Mouse (Mus musculus) MEL (cell line): ENCODE measurements at regions not wholly inside any gene's neighbourhood (a gene's known extent, or its start where the extent isn't known, plus 50 kb on each side); places are given as distances from the start of the nearest gene placed in this dataset.
A peak's percentile ranks its signal among the peaks of the same experiment; 100 is the strongest.

Experiments used
- DNase-seq: peaks from one replicate; pipeline ENCODE4 v3.0.0; 2011; ENCODE audit warnings: low read depth, low spot score
- H3K27ac ChIP-seq: 2 replicates; pipeline ENCODE4 v1.5.1; 2012; ENCODE audit warnings: low read depth, mild to moderate bottlenecking, control low read depth, low read length, moderate library complexity; ENCODE audit not compliant: control insufficient read depth
- H3K27me3 ChIP-seq, 2 experiments: fragments of 150-350 bp in 1 of 2; sonication (generic) in 1 of 2; 2 replicates each; pipeline ENCODE4 v1.6.1; 2012; ENCODE audit warnings: low read length in 2 of 2, mild to moderate bottlenecking in 2 of 2, improper control_type of control experiment in 1 of 2, moderate library complexity in 1 of 2; ENCODE audit not compliant: insufficient read depth in 2 of 2, control insufficient read depth in 1 of 2
- H3K36me3 ChIP-seq, 2 experiments: 2 replicates each; pipeline ENCODE4 v1.6.1; 2012 to 2014; ENCODE audit warnings: low read length in 2 of 2, improper control_type of control experiment in 1 of 2, inconsistent platforms in 1 of 2, mild to moderate bottlenecking in 1 of 2; ENCODE audit not compliant: insufficient read depth in 2 of 2, control insufficient read depth in 1 of 2
- H3K4me1 ChIP-seq, 2 experiments: fragments of 150-350 bp in 1 of 2; sonication (generic) in 1 of 2; 2 replicates each; pipeline ENCODE4 v1.6.1; 2012; ENCODE audit warnings: low read length in 2 of 2, improper control_type of control experiment in 1 of 2, mild to moderate bottlenecking in 1 of 2; ENCODE audit not compliant: insufficient read depth in 2 of 2, control insufficient read depth in 1 of 2
- H3K4me3 ChIP-seq, 2 experiments: fragments of 150-350 bp in 1 of 2; sonication (generic) in 1 of 2; 2 replicates each; pipeline ENCODE4 v1.5.1; 2012; ENCODE audit warnings: low read depth in 2 of 2, low read length in 2 of 2, mild to moderate bottlenecking in 2 of 2, moderate library complexity in 2 of 2, control low read depth in 1 of 2, improper control_type of control experiment in 1 of 2; ENCODE audit not compliant: control insufficient read depth in 1 of 2, insufficient read depth in 1 of 2
- H3K79me2 ChIP-seq: 2 replicates; pipeline ENCODE4 v1.6.1; 2012; ENCODE audit warnings: mild to moderate bottlenecking, low read length, moderate library complexity; ENCODE audit not compliant: control insufficient read depth, poor library complexity, insufficient read depth
- H3K9ac ChIP-seq: 2 replicates; pipeline ENCODE4 v1.6.1; 2012; ENCODE audit warnings: low read depth, mild to moderate bottlenecking, control low read depth, low read length, moderate library complexity; ENCODE audit not compliant: control insufficient read depth, poor library complexity, severe bottlenecking
- H3K9me3 ChIP-seq: fragments of 150-350 bp; sonication (generic); replicated peaks from 2 replicates; pipeline ENCODE4 v1.6.1; 2012; ENCODE audit warnings: mild to moderate bottlenecking, low read length, improper control_type of control experiment, moderate library complexity; ENCODE audit not compliant: insufficient read depth
- BHLHE40 ChIP-seq: IDR thresholded peaks from 2 replicates; pipeline ENCODE4 v1.6.1; 2012; ENCODE audit warnings: low read depth, mild to moderate bottlenecking, inconsistent platforms, low read length, improper control_type of control experiment, borderline replicate concordance
- CHD2 ChIP-seq: IDR thresholded peaks from 2 replicates; pipeline ENCODE4 v1.6.1; 2011; ENCODE audit warnings: low read length, improper control_type of control experiment
- CTCF ChIP-seq, 3 experiments: IDR thresholded peaks in 2 of 3; conservative IDR thresholded peaks in 1 of 3; 2 replicates each; pipeline ENCODE4 v1.5.1; 2011 to 2012; ENCODE audit warnings: low read length in 3 of 3, low read depth in 2 of 3, mild to moderate bottlenecking in 2 of 3, improper control_type of control experiment in 1 of 3, inconsistent platforms in 1 of 3, mixed read lengths in 1 of 3, moderate library complexity in 1 of 3; ENCODE audit not compliant: control insufficient read depth in 1 of 3, insufficient read depth in 1 of 3, poor library complexity in 1 of 3, severe bottlenecking in 1 of 3
- ELF1 ChIP-seq: IDR thresholded peaks from 2 replicates; pipeline ENCODE4 v1.6.1; 2014; ENCODE audit warnings: low read depth, mild to moderate bottlenecking, inconsistent platforms, low read length, improper control_type of control experiment, moderate library complexity
- EP300 ChIP-seq, 2 experiments: IDR thresholded peaks; 2 replicates each; pipeline ENCODE4 v1.6.1; 2011; ENCODE audit warnings: improper control_type of control experiment in 2 of 2, low read length in 2 of 2, low read depth in 1 of 2, mild to moderate bottlenecking in 1 of 2
- ETS1 ChIP-seq: IDR thresholded peaks from 2 replicates; pipeline ENCODE4 v1.6.1; 2012; ENCODE audit warnings: low read depth, mild to moderate bottlenecking, inconsistent platforms, low read length, improper control_type of control experiment, moderate library complexity
- GABPA ChIP-seq: IDR thresholded peaks from 2 replicates; pipeline ENCODE4 v1.6.1; 2012; ENCODE audit warnings: low read depth, mild to moderate bottlenecking, inconsistent platforms, low read length, improper control_type of control experiment, moderate library complexity
- GATA1 ChIP-seq: IDR thresholded peaks from 2 replicates; pipeline ENCODE4 v1.6.1; 2011; ENCODE audit warnings: low read depth, low read length, improper control_type of control experiment
- KAT2A ChIP-seq: conservative IDR thresholded peaks from 2 replicates; pipeline ENCODE4 v1.6.1; 2012; ENCODE audit warnings: low read depth, low read length, improper control_type of control experiment, inconsistent platforms
- MAFK ChIP-seq: IDR thresholded peaks from 2 replicates; pipeline ENCODE4 v1.6.1; 2011; ENCODE audit warnings: low read depth, mild to moderate bottlenecking, low read length, improper control_type of control experiment, borderline replicate concordance
- MAX ChIP-seq: IDR thresholded peaks from 2 replicates; pipeline ENCODE4 v1.6.1; 2011; ENCODE audit warnings: low read length, improper control_type of control experiment
- MAZ ChIP-seq: IDR thresholded peaks from 2 replicates; pipeline ENCODE4 v1.6.1; 2012; ENCODE audit warnings: low read depth, mild to moderate bottlenecking, inconsistent platforms, low read length, improper control_type of control experiment
- MEF2A ChIP-seq: IDR thresholded peaks from 2 replicates; pipeline ENCODE4 v1.6.1; 2014; ENCODE audit warnings: low read depth, mild to moderate bottlenecking, inconsistent platforms, low read length, improper control_type of control experiment; ENCODE audit not compliant: poor library complexity, insufficient replicate concordance, severe bottlenecking; ENCODE audit errors: extremely low read depth
- MXI1 ChIP-seq: IDR thresholded peaks from 2 replicates; pipeline ENCODE4 v1.6.1; 2011; ENCODE audit warnings: mild to moderate bottlenecking, low read depth, low read length, improper control_type of control experiment
- MYB ChIP-seq: IDR thresholded peaks from 2 replicates; pipeline ENCODE4 v1.6.1; 2011; ENCODE audit warnings: mild to moderate bottlenecking, low read depth, low read length, improper control_type of control experiment
- MYC ChIP-seq: IDR thresholded peaks from 2 replicates; pipeline ENCODE4 v1.6.1; 2011; ENCODE audit warnings: low read depth, mild to moderate bottlenecking, low read length, improper control_type of control experiment, moderate library complexity
- NELFE ChIP-seq: IDR thresholded peaks from 2 replicates; pipeline ENCODE4 v1.6.1; 2011; ENCODE audit warnings: low read depth, low read length, improper control_type of control experiment
- NRF1 ChIP-seq: IDR thresholded peaks from 2 replicates; pipeline ENCODE4 v1.6.1; 2014; ENCODE audit warnings: low read depth, mild to moderate bottlenecking, inconsistent platforms, low read length, improper control_type of control experiment, moderate library complexity; ENCODE audit not compliant: poor library complexity, insufficient read depth, severe bottlenecking
- POLR2A ChIP-seq, 2 experiments: IDR thresholded peaks; 2 replicates each; pipeline ENCODE4 v1.6.1; 2011 to 2012; ENCODE audit warnings: low read length in 2 of 2, mild to moderate bottlenecking in 2 of 2, control low read depth in 1 of 2, improper control_type of control experiment in 1 of 2, low read depth in 1 of 2, moderate library complexity in 1 of 2; ENCODE audit not compliant: control insufficient read depth in 1 of 2, insufficient read depth in 1 of 2, poor library complexity in 1 of 2
- POLR2AphosphoS2 ChIP-seq: IDR thresholded peaks from 2 replicates; pipeline ENCODE4 v1.6.1; 2011; ENCODE audit warnings: low read length, improper control_type of control experiment
- POLR2AphosphoS5 ChIP-seq: IDR thresholded peaks from 2 replicates; pipeline ENCODE4 v1.6.1; 2012; ENCODE audit warnings: low read depth, borderline replicate concordance, mild to moderate bottlenecking, inconsistent platforms, low read length, moderate library complexity, mixed read lengths
- RAD21 ChIP-seq: IDR thresholded peaks from 2 replicates; pipeline ENCODE4 v1.6.1; 2011; ENCODE audit warnings: mild to moderate bottlenecking, low read depth, low read length, improper control_type of control experiment
- RCOR1 ChIP-seq: IDR thresholded peaks from 2 replicates; pipeline ENCODE4 v1.6.1; 2012; ENCODE audit warnings: low read depth, mild to moderate bottlenecking, inconsistent platforms, low read length, improper control_type of control experiment
- SIN3A ChIP-seq: IDR thresholded peaks from 2 replicates; pipeline ENCODE4 v1.6.1; 2012; ENCODE audit warnings: low read length, improper control_type of control experiment, inconsistent platforms
- SMC3 ChIP-seq: IDR thresholded peaks from 2 replicates; pipeline ENCODE4 v1.6.1; 2011; ENCODE audit warnings: low read depth, low read length, improper control_type of control experiment
- TAL1 ChIP-seq: IDR thresholded peaks from 2 replicates; pipeline ENCODE4 v1.6.1; 2012; ENCODE audit warnings: mild to moderate bottlenecking, inconsistent platforms, low read length, moderate library complexity, mixed read lengths
- TBP ChIP-seq: IDR thresholded peaks from 2 replicates; pipeline ENCODE4 v1.8.0; 2011; ENCODE audit warnings: low read depth, low read length, improper control_type of control experiment
- TCF12 ChIP-seq: IDR thresholded peaks from 2 replicates; pipeline ENCODE4 v1.6.1; 2014; ENCODE audit warnings: low read depth, mild to moderate bottlenecking, inconsistent platforms, low read length, improper control_type of control experiment, moderate library complexity
- UBTF ChIP-seq: IDR thresholded peaks from 2 replicates; pipeline ENCODE4 v1.6.1; 2012; ENCODE audit warnings: low read depth, mild to moderate bottlenecking, inconsistent platforms, low read length, improper control_type of control experiment, moderate library complexity, borderline replicate concordance; ENCODE audit not compliant: insufficient read depth
- USF1 ChIP-seq: IDR thresholded peaks from 2 replicates; pipeline ENCODE4 v1.6.1; 2014; ENCODE audit warnings: low read depth, mild to moderate bottlenecking, inconsistent platforms, low read length, improper control_type of control experiment, moderate library complexity
- USF2 ChIP-seq, 2 experiments: IDR thresholded peaks; 2 replicates each; pipeline ENCODE4 v1.6.1; 2011 to 2012; ENCODE audit warnings: improper control_type of control experiment in 2 of 2, low read length in 2 of 2, borderline replicate concordance in 1 of 2, inconsistent platforms in 1 of 2, low read depth in 1 of 2, mild to moderate bottlenecking in 1 of 2; ENCODE audit not compliant: insufficient read depth in 1 of 2
- ZC3H11A ChIP-seq: IDR thresholded peaks from 2 replicates; pipeline ENCODE4 v1.6.1; 2012; ENCODE audit warnings: low read depth, mild to moderate bottlenecking, inconsistent platforms, low read length, improper control_type of control experiment
- ZMIZ1 ChIP-seq: IDR thresholded peaks from 2 replicates; pipeline ENCODE4 v1.6.1; 2012; ENCODE audit warnings: low read depth, mild to moderate bottlenecking, inconsistent platforms, low read length, improper control_type of control experiment, moderate library complexity
- ZNF384 ChIP-seq: IDR thresholded peaks from 2 replicates; pipeline ENCODE4 v1.6.1; 2012; ENCODE audit warnings: low read depth, mild to moderate bottlenecking, inconsistent platforms, low read length, improper control_type of control experiment

DNA sequence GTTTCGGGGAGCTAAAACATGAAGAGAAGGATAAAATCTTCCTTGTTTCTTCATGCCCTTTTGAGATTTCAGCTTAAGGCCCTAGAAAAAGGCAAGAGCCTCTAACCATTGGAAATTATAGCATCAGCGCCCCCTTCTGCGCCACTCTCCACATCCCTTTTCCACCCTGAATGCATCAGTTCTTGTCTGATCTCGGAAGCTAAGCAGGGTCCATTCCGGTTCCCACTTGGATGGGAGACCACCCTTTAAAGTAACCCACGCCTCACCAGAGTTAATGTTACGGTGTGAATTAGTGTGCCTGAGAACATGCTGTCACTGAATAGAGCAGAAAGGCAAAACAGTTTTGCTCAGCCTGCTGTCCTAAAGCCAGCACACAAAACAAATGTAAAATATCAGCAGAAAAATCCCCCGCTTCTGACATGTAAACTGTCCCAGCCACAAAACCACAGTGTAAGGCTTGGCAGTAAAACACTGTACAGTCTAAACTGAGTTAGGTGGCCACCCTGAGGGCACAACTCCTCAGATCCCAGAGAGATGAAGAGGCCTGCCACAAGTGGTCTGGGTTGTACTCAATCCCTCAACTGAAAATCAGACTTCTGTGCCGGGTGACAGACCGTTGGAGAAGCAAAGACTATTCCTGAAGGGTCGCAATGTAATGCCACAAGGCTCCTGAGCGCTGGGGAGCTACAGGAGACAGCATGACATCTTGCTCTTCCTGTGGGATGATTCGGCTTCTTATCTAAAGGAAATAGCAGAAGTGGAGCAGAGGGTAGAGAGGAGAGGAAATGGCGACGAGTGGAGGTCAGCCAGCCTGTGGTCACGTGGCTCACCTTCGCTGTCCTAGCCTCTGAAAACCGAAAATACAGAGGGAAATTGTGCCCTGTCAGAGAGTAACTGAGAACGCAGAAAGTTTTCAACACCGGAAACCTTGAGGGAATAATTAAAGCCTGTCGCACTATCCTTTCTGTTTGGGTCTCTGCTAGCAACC, 176.2 kb downstream of the Kctd12 start:
- peak overlapping the region; percentile 53 for H3K9ac ChIP-seq
- H3K9me3 ChIP-seq, result no peaks in the 10 kb centered on the region
- H3K27ac ChIP-seq, result peak overlapping the region; percentile 89
- peak overlapping the region; percentile 51 to 67 for H3K4me3 ChIP-seq
- peak; percentile 68 for DNase-seq
- H3K79me2 ChIP-seq, result no peaks in the 10 kb centered on the region
- peaks cover 5 to 21% of the 10 kb centered on the region in 2 experiments for H3K4me1 ChIP-seq
- no peaks in the 10 kb centered on the region for H3K27me3 ChIP-seq
- H3K36me3 ChIP-seq, result peaks cover 0 to 3% of the 10 kb centered on the region in 2 experiments; a peak in 2 of 4 replicates
- TF ChIP-seq TBP (0 out of 2 replicates have a peak, but pooled peaks have one; percentile 20), NRF1 (no peak), CTCF (IDR thresholded peaks at IDR 0.05 in 2 of 3, conservative IDR thresholded peaks at IDR 0.05 in 1 of 3; ENCODE audit: control insufficient read depth in 1 of 3, insufficient read depth in 1 of 3, low read depth in 2 of 3, low read length in 3 of 3, poor library complexity in 1 of 3, severe bottlenecking in 1 of 3) (peak in 1 of 3 experiments; percentile 20; a peak in 1 of 6 replicates), BHLHE40 (peak; percentile 53; the same call in 1 of the 2 replicates), POLR2A (IDR thresholded peaks at IDR 0.05; ENCODE audit: control insufficient read depth in 1 of 2, insufficient read depth in 1 of 2, low read depth in 1 of 2, low read length in 2 of 2, poor library complexity in 1 of 2) (peak in 1 of 2 experiments; percentile 43; a peak in 1 of 4 replicates), ZMIZ1 (no peak), POLR2AphosphoS2 (no peak), MAFK (no peak), MEF2A (no peak), NELFE (peak; percentile 30; the same call in 1 of the 2 replicates), SIN3A (no peak; the same call in 1 of the 2 replicates), TCF12 (no peak), UBTF (no peak), EP300 (IDR thresholded peaks at IDR 0.05; ENCODE audit: low read depth in 1 of 2, low read length in 2 of 2) (0 out of 4 replicates have a peak, but pooled peaks of 1 of the 2 experiments have one; percentile 22), MXI1 (0 out of 2 replicates have a peak, but pooled peaks have one; percentile 53), GABPA (no peak), RAD21 (no peak), GATA1 (peak; percentile 64), ZC3H11A (no peak), MAX (peak; percentile 82), USF2 (IDR thresholded peaks at IDR 0.05; ENCODE audit: borderline replicate concordance in 1 of 2, insufficient read depth in 1 of 2, low read depth in 1 of 2, low read length in 2 of 2) (peak in 1 of 2 experiments; percentile 76; a peak in 2 of 4 replicates), RCOR1 (peak; percentile 63), CHD2 (no peak), USF1 (peak; percentile 94), MAZ (no peak), MYB (no peak), POLR2AphosphoS5 (no peak), MYC (peak; percentile 66; the same call in 1 of the 2 replicates), ETS1 (peak; percentile 39; the same call in 1 of the 2 replicates), ZNF384 (no peak), KAT2A (no peak), ELF1 (0 out of 2 replicates have a peak, but pooled peaks have one; percentile 9), TAL1 (no peak), SMC3 (no peak)
